Mouse (Mus musculus) intestine, embryonic 14.5 days (tissue): Measurements from ENCODE around the gene Pigl. TPM values are rescaled to one million over a fixed set of nuclear protein-coding genes. Genes with fewer than 3 reads are reported as not detected.

Experiments
- ATAC-seq: fragments of 200-750 bp; cut with Nextera tagmentation; replicated peaks from 2 replicates; pipeline ENCODE4 v1.8.0; 2017; ENCODE audit warnings: low read depth, moderate number of reproducible peaks, moderate TSS enrichment, moderate library complexity; ENCODE audit not compliant: low FRiP score, low TSS enrichment
- DNase-seq: peaks from one replicate; pipeline ENCODE4 v3.0.0-alpha.2; 2018; ENCODE audit warnings: low spot score
- H3K27ac ChIP-seq: fragments of 300-500 bp; sonication (generic); 2 replicates; pipeline ENCODE4 v1.5.1; 2014; ENCODE audit warnings: low read depth, mild to moderate bottlenecking, control low read depth
- H3K27me3 ChIP-seq: fragments of 300-500 bp; sonication (generic); replicated peaks from 2 replicates; pipeline ENCODE4 v1.6.1; 2014; ENCODE audit warnings: low read length, control low read depth; ENCODE audit not compliant: control insufficient read depth, insufficient read depth
- H3K36me3 ChIP-seq: fragments of 300-500 bp; sonication (generic); 2 replicates; pipeline ENCODE4 v1.6.1; 2014; ENCODE audit warnings: low read length, control low read depth; ENCODE audit not compliant: control insufficient read depth, insufficient read depth
- H3K4me1 ChIP-seq: fragments of 300-500 bp; sonication (generic); replicated peaks from 2 replicates; pipeline ENCODE4 v1.6.1; 2014; ENCODE audit warnings: low read length, control low read depth, mixed read lengths; ENCODE audit not compliant: control insufficient read depth, insufficient read depth
- H3K4me2 ChIP-seq: fragments of 300-500 bp; sonication (generic); 2 replicates; pipeline ENCODE4 v1.6.1; 2014; ENCODE audit warnings: low read length
- H3K4me3 ChIP-seq: fragments of 300-500 bp; sonication (generic); 2 replicates; pipeline ENCODE4 v1.5.1; 2014; ENCODE audit warnings: low read depth, low read length, control low read depth, mixed read lengths
- H3K9ac ChIP-seq: fragments of 300-500 bp; sonication (generic); 2 replicates; pipeline ENCODE4 v1.6.1; 2014; ENCODE audit warnings: mild to moderate bottlenecking, low read length
- H3K9me3 ChIP-seq: fragments of 300-500 bp; sonication (generic); 2 replicates; pipeline ENCODE4 v1.6.1; 2016; ENCODE audit warnings: low read length, control low read depth; ENCODE audit not compliant: control insufficient read depth
- WGBS: fragments of 180-500 bp; shearing (Covaris S2); extraction: QIAGEN DNeasy Blood & Tissue Kit; methylation state at CpG from one replicate; pipeline ENCODE4 v1.1.7; 2014; 5-methylcytosine and 5-hydroxymethylcytosine counted together
- polyA plus RNA-seq: library from polyadenylated mRNA; unstranded; fragments of >200 nt; fragmentation: Nextera tagmentation; extraction: Ambion mirVana; gene quantifications from 2 replicates; pipeline ENCODE4 v1.2.1, GENCODE M21; 2014

Gene Pigl
- polyA plus RNA-seq, result 12.0 and 13.5 TPM in 2 replicates

GRCm38 (mm10) chr11:62458276-62458724 is at the start of gene Pigl, which contains the start of gene Ncor1:
Pigl (plus strand) TSS chr11:62458460.
Ncor1 (minus strand) TSS chr11:62458541.
- Histone ChIP-seq H3K4me1 (peaks cover 9% of the 10 kb centered on the region; the same call in 1 of the 2 replicates), H3K27me3 (no peaks in the 10 kb centered on the region), H3K9ac (peak within 1 kb of the TSS; percentile 98), H3K36me3 (no peaks in the 10 kb centered on the region), H3K4me2 (peak within 1 kb of the TSS; percentile 84), H3K4me3 (peak within 1 kb of the TSS; percentile 82), H3K27ac (peak within 1 kb of the TSS; percentile 97), H3K9me3 (no peaks in the 10 kb centered on the region)
- ATAC-seq (peak; percentile 45), DNase-seq (peak; percentile 90)
- WGBS, result under 1% methylated on average over 33 of the region's 33 CpGs

- Histone ChIP-seq H3K27ac (no peak overlapping the region), H3K36me3 (peaks cover 44% of the 10 kb centered on the region), H3K4me3 (no peak overlapping the region), H3K4me1 (no peaks in the 10 kb centered on the region), H3K9me3 (no peaks in the 10 kb centered on the region), H3K4me2 (no peak overlapping the region), H3K9ac (no peak overlapping the region), H3K27me3 (no peaks in the 10 kb centered on the region)
- no peak for DNase-seq
- WGBS, result 91% methylated on average over 2 of the region's 2 CpGs
- ATAC-seq, result no peak
Measured at GRCm38 (mm10) chr11:62408848-62409247, 49.4 kb upstream of the Pigl start.

- H3K9me3 ChIP-seq, result no peaks in the 10 kb centered on the region
- H3K4me2 ChIP-seq, result no peak overlapping the region
- H3K27me3 ChIP-seq, result no peaks in the 10 kb centered on the region
- DNase-seq (no peak), ATAC-seq (no peak)
- peaks cover 51% of the 10 kb centered on the region for H3K36me3 ChIP-seq
- no peak overlapping the region for H3K4me3 ChIP-seq
- no peaks in the 10 kb centered on the region for H3K4me1 ChIP-seq
- 93% methylated on average over 1 of the region's 1 CpGs for WGBS
- H3K9ac ChIP-seq, result no peak overlapping the region
- H3K27ac ChIP-seq, result no peak overlapping the region
Measured at GRCm38 (mm10) chr11:62409611-62410010, 48.6 kb upstream of the Pigl start.

- Histone ChIP-seq H3K4me2 (no peak overlapping the region), H3K27me3 (no peaks in the 10 kb centered on the region), H3K4me3 (no peak overlapping the region), H3K36me3 (peaks cover 63% of the 10 kb centered on the region), H3K9ac (no peak overlapping the region), H3K9me3 (no peaks in the 10 kb centered on the region), H3K4me1 (no peaks in the 10 kb centered on the region), H3K27ac (no peak overlapping the region)
- DNase-seq (no peak), ATAC-seq (no peak)
- WGBS, result 89% methylated on average over 4 of the region's 4 CpGs
Measured at GRCm38 (mm10) chr11:62415026-62415425, 43.2 kb upstream of the Pigl start.

GRCm38 (mm10) chr11:62424525-62424924 is 33.7 kb upstream of the Pigl start:
- H3K27ac ChIP-seq, result no peak overlapping the region
- H3K9ac ChIP-seq, result no peak overlapping the region
- H3K27me3 ChIP-seq, result no peaks in the 10 kb centered on the region
- no peak overlapping the region for H3K4me3 ChIP-seq
- no peak overlapping the region for H3K4me2 ChIP-seq
- DNase-seq, result no peak
- H3K36me3 ChIP-seq, result peaks cover 42% of the 10 kb centered on the region
- 76% methylated on average over 2 of the region's 2 CpGs for WGBS
- H3K9me3 ChIP-seq, result no peaks in the 10 kb centered on the region
- H3K4me1 ChIP-seq, result no peaks in the 10 kb centered on the region
- ATAC-seq, result no peak

GRCm38 (mm10) chr11:62426266-62426665 is 32.0 kb upstream of the Pigl start:
- peaks cover 35% of the 10 kb centered on the region for H3K36me3 ChIP-seq
- 92% methylated on average over 5 of the region's 5 CpGs for WGBS
- ATAC-seq (no peak), DNase-seq (no peak)
- H3K4me3 ChIP-seq, result no peak overlapping the region
- no peaks in the 10 kb centered on the region for H3K4me1 ChIP-seq
- no peaks in the 10 kb centered on the region for H3K9me3 ChIP-seq
- no peaks in the 10 kb centered on the region for H3K27me3 ChIP-seq
- H3K4me2 ChIP-seq, result no peak overlapping the region
- no peak overlapping the region for H3K27ac ChIP-seq
- no peak overlapping the region for H3K9ac ChIP-seq

- H3K4me1 ChIP-seq, result no peaks in the 10 kb centered on the region
- H3K9ac ChIP-seq, result no peak overlapping the region
- no peak for DNase-seq
- H3K4me3 ChIP-seq, result no peak overlapping the region
- H3K27ac ChIP-seq, result no peak overlapping the region
- H3K27me3 ChIP-seq, result no peaks in the 10 kb centered on the region
- WGBS, result 78% methylated on average over 2 of the region's 3 CpGs
- no peak for ATAC-seq
- no peak overlapping the region for H3K4me2 ChIP-seq
- H3K36me3 ChIP-seq, result peaks cover 30% of the 10 kb centered on the region
- H3K9me3 ChIP-seq, result no peaks in the 10 kb centered on the region
Measured at GRCm38 (mm10) chr11:62427105-62427504, 31.2 kb upstream of the Pigl start.

GRCm38 (mm10) chr11:62432211-62432610 is 26.0 kb upstream of the Pigl start:
- Histone ChIP-seq H3K27me3 (no peaks in the 10 kb centered on the region), H3K4me1 (no peaks in the 10 kb centered on the region), H3K9ac (no peak overlapping the region), H3K36me3 (peaks cover 35% of the 10 kb centered on the region), H3K9me3 (no peaks in the 10 kb centered on the region), H3K4me2 (no peak overlapping the region), H3K4me3 (no peak overlapping the region), H3K27ac (no peak overlapping the region)
- ATAC-seq (no peak), DNase-seq (no peak)
- 90% methylated on average over 2 of the region's 2 CpGs for WGBS

- Histone ChIP-seq H3K9me3 (no peaks in the 10 kb centered on the region), H3K4me2 (no peak overlapping the region), H3K27me3 (no peaks in the 10 kb centered on the region), H3K27ac (no peak overlapping the region), H3K4me1 (no peaks in the 10 kb centered on the region), H3K36me3 (peaks cover 13% of the 10 kb centered on the region), H3K9ac (no peak overlapping the region), H3K4me3 (no peak overlapping the region)
- no peak for DNase-seq
- 92% methylated on average over 9 of the region's 9 CpGs for WGBS
- no peak for ATAC-seq
Measured at GRCm38 (mm10) chr11:62440670-62441315, 17.5 kb upstream of the Pigl start.
